Comparison of ENCODE assay signal across 8 mouse cellular contexts in genomic region chr6:101482635-101483465, GRCm38 (mm10).
DNase-seq lines count a peak whose midpoint lies in the region; ATAC-seq lines count a peak whose summit lies in the region.

No protein-coding gene starts in this region.

- H3K4me3 ChIP-seq in forebrain, embryonic 15.5 days: no peak overlapping the region
- no peak overlapping the region for H3K4me3 ChIP-seq in forebrain, embryonic 13.5 days
- H3K4me3 ChIP-seq in embryonic facial prominence, embryonic 14.5 days (ENCODE audit: low read depth, low read length): no peak overlapping the region
- no peak overlapping the region for H3K4me3 ChIP-seq in limb, embryonic 12.5 days (replicated peaks)
- H3K4me3 ChIP-seq in stomach, embryonic 15.5 days (replicated peaks): no peak overlapping the region

- H3K27me3 ChIP-seq in forebrain, embryonic 15.5 days: no peaks in the 10 kb centered on the region
- no peaks in the 10 kb centered on the region; the same call in 1 of the 2 replicates for H3K27me3 ChIP-seq in forebrain, embryonic 13.5 days
- no peaks in the 10 kb centered on the region for H3K27me3 ChIP-seq in embryonic facial prominence, embryonic 14.5 days (replicated peaks; ENCODE audit: control insufficient read depth, insufficient read depth, low read length)
- H3K27me3 ChIP-seq in limb, embryonic 12.5 days: no peaks in the 10 kb centered on the region
- H3K27me3 ChIP-seq in stomach, embryonic 15.5 days (replicated peaks): no peaks in the 10 kb centered on the region

- no peak overlapping the region for H3K4me2 ChIP-seq in forebrain, embryonic 15.5 days (replicated peaks)
- H3K4me2 ChIP-seq in forebrain, embryonic 13.5 days: no peak overlapping the region
- peak overlapping the region; percentile 13 for H3K4me2 ChIP-seq in embryonic facial prominence, embryonic 14.5 days (ENCODE audit: low read depth, low read length)
- no peak overlapping the region; the same call in 1 of the 2 replicates for H3K4me2 ChIP-seq in limb, embryonic 12.5 days
- H3K4me2 ChIP-seq in stomach, embryonic 15.5 days: no peak overlapping the region

- H3K36me3 ChIP-seq in forebrain, embryonic 15.5 days: no peaks in the 10 kb centered on the region
- H3K36me3 ChIP-seq in forebrain, embryonic 13.5 days (ENCODE audit: poor library complexity, severe bottlenecking): no peaks in the 10 kb centered on the region
- no peaks in the 10 kb centered on the region for H3K36me3 ChIP-seq in embryonic facial prominence, embryonic 14.5 days (ENCODE audit: control insufficient read depth, insufficient read depth, low read length)
- no peaks in the 10 kb centered on the region for H3K36me3 ChIP-seq in limb, embryonic 12.5 days
- no peaks in the 10 kb centered on the region for H3K36me3 ChIP-seq in stomach, embryonic 15.5 days

- peaks cover 13% of the 10 kb centered on the region for H3K4me1 ChIP-seq in forebrain, embryonic 15.5 days
- H3K4me1 ChIP-seq in forebrain, embryonic 13.5 days: peaks cover 3% of the 10 kb centered on the region
- H3K4me1 ChIP-seq in embryonic facial prominence, embryonic 14.5 days (ENCODE audit: control insufficient read depth, insufficient read depth, low read length): peaks cover 36% of the 10 kb centered on the region
- H3K4me1 ChIP-seq in limb, embryonic 12.5 days (replicated peaks): peaks cover 20% of the 10 kb centered on the region
- peaks cover 6% of the 10 kb centered on the region for H3K4me1 ChIP-seq in stomach, embryonic 15.5 days

- 44% methylated on average over 9 of the region's 9 CpGs for WGBS in forebrain, embryonic 15.5 days
- WGBS in forebrain, embryonic 13.5 days: 60% methylated on average over 9 of the region's 9 CpGs
- 21% methylated on average over 9 of the region's 9 CpGs for WGBS in embryonic facial prominence, embryonic 14.5 days
- 42% methylated on average over 9 of the region's 9 CpGs for WGBS in limb, embryonic 12.5 days
- WGBS in stomach, embryonic 15.5 days: 32% methylated on average over 9 of the region's 9 CpGs

- DNase-seq in adrenal gland, adult (ENCODE audit: inconsistent age in 2 of 2, low spot score in 1 of 2): peak; percentile 65 to 89
- peak; percentile 87 for DNase-seq in embryonic facial prominence, embryonic 14.5 days (ENCODE audit: low spot score)
- peak; percentile 39 to 48 for DNase-seq in heart, postnatal 10 days
- DNase-seq in urinary bladder, postnatal 25 days (ENCODE audit: low spot score): no peak

- intact Hi-C loops in heart, postnatal 10 days (cut with DNase I): no loop called here

- peak overlapping the region; percentile 34; the same call in 1 of the 2 replicates for H3K27ac ChIP-seq in forebrain, embryonic 15.5 days (replicated peaks)
- H3K27ac ChIP-seq in forebrain, embryonic 13.5 days: no peak overlapping the region
- peak overlapping the region; percentile 80 for H3K27ac ChIP-seq in embryonic facial prominence, embryonic 14.5 days (replicated peaks; ENCODE audit: low read depth, low read length)
- peak overlapping the region; percentile 72 for H3K27ac ChIP-seq in limb, embryonic 12.5 days
- peak overlapping the region; percentile 44 for H3K27ac ChIP-seq in stomach, embryonic 15.5 days

- no peaks in the 10 kb centered on the region for H3K9me3 ChIP-seq in forebrain, embryonic 15.5 days
- no peaks in the 10 kb centered on the region for H3K9me3 ChIP-seq in forebrain, embryonic 13.5 days (replicated peaks)
- H3K9me3 ChIP-seq in embryonic facial prominence, embryonic 14.5 days (ENCODE audit: control insufficient read depth, low read length): no peaks in the 10 kb centered on the region
- H3K9me3 ChIP-seq in limb, embryonic 12.5 days: no peaks in the 10 kb centered on the region
- no peaks in the 10 kb centered on the region for H3K9me3 ChIP-seq in stomach, embryonic 15.5 days

- ATAC-seq in forebrain, embryonic 15.5 days (replicated peaks): peak; percentile 53; the same call in 1 of the 2 replicates
- ATAC-seq in forebrain, embryonic 13.5 days: no peak
- peak; percentile 61; the same call in 1 of the 2 replicates for ATAC-seq in embryonic facial prominence, embryonic 14.5 days (ENCODE audit: low read depth)
- no peak for ATAC-seq in limb, embryonic 12.5 days (ENCODE audit: insufficient number of reproducible peaks, insufficient read depth, low FRiP score, low TSS enrichment, low read depth)
- ATAC-seq in stomach, embryonic 15.5 days (ENCODE audit: insufficient read depth, low FRiP score, low read depth): no peak

- H3K9ac ChIP-seq in forebrain, embryonic 15.5 days (replicated peaks): no peak overlapping the region
- H3K9ac ChIP-seq in forebrain, embryonic 13.5 days: no peak overlapping the region
- H3K9ac ChIP-seq in embryonic facial prominence, embryonic 14.5 days (ENCODE audit: low read depth, low read length): no peak overlapping the region; the same call in 1 of the 2 replicates
- H3K9ac ChIP-seq in limb, embryonic 12.5 days (replicated peaks): no peak overlapping the region
- H3K9ac ChIP-seq in stomach, embryonic 15.5 days: no peak overlapping the region

Comparison
In these comparisons a context has a peak if more than half of its experiments do, and no peak if none do; other contexts are left out.
1. ATAC-seq: peak in forebrain, embryonic 15.5 days (single experiment) and embryonic facial prominence, embryonic 14.5 days (single experiment); none in forebrain, embryonic 13.5 days (single experiment), limb, embryonic 12.5 days (single experiment) and stomach, embryonic 15.5 days (single experiment).